Mouse (Mus musculus) telencephalon, adult 2 months (tissue): Measurements from ENCODE around the gene Acot8.
A peak's percentile ranks its signal among the peaks of the same experiment; 100 is the strongest.

Experiments used
- DNase-seq: peaks from one replicate; pipeline ENCODE4 v3.0.0-alpha.2; 2011; ENCODE audit warnings: low read depth, low spot score

Gene Acot8

DNA sequence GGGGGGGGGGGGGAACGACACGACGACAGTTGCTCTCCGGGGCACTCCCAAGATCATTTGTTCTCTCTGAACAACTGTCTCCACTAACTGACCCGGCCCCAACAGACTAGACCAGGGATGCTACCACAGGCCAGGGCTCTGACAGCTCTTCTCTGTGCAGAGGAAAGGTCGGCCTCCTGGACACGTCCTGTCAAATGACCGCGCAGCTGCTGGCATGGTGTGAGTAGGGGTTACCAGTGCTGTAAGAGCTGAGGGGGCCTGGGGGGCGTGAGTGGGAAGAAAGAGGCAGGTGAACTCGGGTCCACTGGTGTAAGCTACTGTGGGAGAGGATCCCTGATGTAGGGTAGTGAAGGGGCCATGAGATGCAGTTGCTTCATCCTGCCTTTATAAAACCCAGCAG is 46.8 kb downstream of the Acot8 start:
- no peak for DNase-seq

DNA sequence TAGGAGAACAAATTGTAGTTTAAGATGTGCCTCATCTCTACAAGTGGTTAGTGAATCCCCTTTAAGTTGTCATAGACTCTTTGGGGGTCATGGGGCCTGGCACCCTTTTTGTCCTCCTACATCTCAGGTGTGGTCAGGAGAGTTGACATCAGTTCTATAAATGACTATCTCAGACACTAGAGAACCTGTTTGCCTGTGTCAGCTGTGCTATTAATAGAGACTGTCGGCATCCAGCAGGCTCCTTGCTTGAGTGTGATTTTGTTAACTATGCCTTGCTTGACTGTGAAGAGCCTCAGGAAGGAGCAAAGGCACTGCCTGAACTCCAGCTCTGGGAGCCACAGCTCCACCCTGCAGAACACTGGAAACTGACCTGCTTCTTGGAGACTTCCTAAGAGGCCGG is 49.9 kb downstream of the Acot8 start:
- no peak for DNase-seq

DNA sequence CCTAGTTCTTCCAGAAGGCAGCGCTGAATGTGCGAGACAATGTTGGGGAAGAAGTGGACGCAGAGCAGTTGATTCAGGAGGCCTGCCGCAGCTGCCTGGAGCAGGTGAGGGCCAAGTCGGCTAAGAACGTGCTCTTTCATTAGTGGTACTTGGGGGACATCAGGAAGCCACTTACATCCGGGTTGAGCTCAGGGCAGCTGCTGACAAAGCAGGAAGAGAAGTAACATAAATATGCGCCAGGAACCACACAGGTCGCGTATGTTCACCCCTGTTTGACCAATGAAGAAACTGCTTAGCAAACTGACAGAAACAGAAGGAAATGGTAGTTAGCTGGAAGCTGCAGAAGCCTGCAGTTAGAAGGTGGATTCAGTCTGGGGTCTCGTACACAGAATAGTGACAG is 50.6 kb downstream of the Acot8 start:
- DNase-seq, result no peak

DNA sequence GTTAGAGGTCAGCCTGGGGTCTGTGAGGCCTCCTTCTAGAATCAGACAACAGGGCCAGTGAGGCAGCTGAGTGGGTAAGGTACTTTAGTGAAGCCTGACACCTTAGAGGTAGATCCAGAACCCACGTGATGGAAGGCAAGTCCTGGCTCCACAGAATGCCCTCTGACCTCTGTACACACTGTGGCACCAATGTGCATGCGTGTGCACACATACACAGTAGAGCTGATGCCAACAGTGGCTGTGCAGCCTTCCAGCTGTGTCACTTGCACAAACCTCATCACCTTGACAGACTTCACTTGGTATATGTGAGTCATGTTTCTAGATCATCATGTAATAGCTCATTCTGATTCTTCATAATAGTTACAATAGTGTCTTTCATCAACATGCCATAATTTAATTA is 52.2 kb downstream of the Acot8 start:
- no peak for DNase-seq

DNA sequence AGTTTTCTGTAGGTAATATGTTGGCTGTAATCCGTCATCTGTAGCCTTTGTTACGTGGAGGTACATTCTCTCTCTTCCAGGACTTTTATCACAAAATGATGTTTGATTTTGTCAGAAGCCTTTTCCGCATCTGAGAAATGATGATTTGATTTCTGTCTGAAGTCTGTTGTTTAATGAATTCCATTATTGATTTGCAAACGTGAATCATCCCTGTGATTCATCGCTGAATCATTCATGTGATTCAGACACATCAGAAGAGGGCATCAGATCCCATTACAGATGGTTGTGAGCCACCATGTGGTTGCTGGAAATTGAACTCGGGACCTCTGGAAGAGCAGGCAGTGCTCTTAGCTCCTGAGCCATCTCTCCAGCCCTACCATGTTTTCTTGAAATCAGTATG is 55.7 kb downstream of the Acot8 start:
- DNase-seq, result no peak

DNA sequence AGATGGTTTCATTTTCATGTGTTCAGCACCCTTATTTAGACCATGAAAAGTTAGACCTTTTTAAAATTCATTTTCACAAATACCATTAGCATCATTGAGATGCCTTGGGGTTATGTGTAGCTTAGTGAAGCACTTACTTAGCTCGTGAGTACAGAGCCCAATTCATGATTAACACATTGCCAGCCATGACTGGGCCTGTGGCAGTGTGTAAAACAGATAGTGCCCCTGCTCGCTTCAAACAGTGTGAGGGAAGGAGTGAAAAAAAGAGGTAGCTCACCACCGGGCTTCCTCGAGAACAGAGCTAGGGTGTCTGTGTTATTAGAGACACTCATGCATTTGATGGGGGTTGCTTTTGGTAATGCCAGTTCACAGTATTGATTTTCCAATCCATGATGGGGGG is 56.5 kb downstream of the Acot8 start:
- no peak for DNase-seq

DNA sequence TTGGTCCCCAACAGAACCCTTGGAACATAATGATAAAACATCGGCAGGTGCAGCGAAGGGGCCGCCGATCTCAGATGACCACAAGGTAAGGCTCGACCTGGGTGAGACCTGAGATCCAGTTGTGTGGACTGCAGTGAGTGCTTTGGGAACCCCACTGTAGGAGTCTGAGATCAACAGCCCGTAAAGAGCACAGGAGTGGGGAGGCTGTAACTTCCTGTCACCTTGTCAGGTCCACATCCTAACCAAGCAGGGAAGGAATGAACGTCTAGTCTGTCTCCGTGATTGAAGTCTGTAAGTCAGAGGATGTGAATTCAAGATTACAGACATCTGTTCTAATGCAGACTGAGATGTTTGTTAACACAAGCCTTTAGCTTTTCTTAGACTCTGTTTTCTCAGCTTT is 58.0 kb downstream of the Acot8 start:
- DNase-seq, result no peak

DNA sequence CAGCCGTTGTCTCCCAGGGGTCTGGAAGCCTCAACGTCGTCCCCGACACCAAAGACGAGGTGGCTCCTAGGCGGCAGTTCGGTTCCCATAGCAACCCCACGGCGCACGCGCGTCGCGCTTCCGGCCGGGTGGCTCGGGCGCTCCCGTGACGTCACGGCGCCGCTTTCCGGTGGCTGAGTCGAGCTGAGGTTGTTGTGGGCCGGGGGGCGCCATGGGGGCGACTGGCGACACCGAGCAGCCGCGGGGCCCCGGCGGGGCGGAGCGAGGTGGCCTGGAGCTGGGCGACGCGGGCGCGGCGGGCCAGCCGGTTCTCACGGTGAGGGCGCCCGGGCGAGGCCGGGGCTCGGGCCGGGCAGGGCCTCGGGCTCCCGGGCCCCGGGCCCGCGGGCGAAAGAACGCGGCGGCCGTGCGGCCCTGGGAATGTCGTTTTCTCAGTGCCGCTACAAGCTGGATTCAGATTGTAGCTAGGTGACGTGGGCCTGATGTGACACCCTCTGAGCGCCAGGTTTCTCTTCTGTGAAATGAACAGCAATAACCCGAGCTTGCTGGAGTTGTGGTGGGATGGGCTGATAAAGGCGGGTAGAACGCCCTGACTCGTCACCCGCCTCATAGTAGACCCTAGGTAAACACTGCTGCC is 58.7 kb downstream of the Acot8 start, which contains the start of the genes Wfdc3 and Dnttip1:
Gene Wfdc3, minus strand, starts transcription at position 89 of the 637 bp plus-strand sequence.
Gene Dnttip1, plus strand, starts transcription at position 141 of the 637 bp plus-strand sequence.
- peak; percentile 74 for DNase-seq

DNA sequence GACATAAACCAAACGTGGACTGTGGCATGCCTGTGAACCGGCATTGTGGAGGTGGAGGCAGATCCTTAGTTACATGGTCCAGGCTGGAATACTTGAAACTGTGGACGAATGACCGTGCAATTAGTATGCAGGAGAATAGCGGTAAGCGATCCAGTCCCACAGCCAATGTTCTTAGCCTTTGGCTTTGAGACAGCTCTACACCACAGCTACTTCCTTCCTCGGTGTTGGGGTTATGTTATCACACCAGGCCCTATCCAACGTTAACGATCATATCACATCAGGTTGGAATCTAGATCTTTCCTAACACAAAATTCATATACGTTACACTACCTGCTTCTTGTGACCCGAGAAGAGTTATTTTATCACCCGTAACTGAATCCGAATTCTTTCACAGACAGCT is 59.7 kb downstream of the Acot8 start:
- no peak for DNase-seq
